Mouse (Mus musculus) embryonic facial prominence, embryonic 15.5 days (tissue): Measurements from ENCODE around the gene Actl6b. TPM values are rescaled to one million over a fixed set of nuclear protein-coding genes. Genes with fewer than 3 reads are reported as not detected.
"Not testable (repeated sequence)": the region's sequence is repeated elsewhere in the genome, so short reads cannot be mapped to it uniquely, and the experiment has no call there.

Experiments
- ATAC-seq: fragments of 200-750 bp; cut with Nextera tagmentation; 2 replicates; pipeline ENCODE4 v1.8.0; 2017; ENCODE audit warnings: low read depth, moderate TSS enrichment; ENCODE audit not compliant: insufficient number of reproducible peaks, low FRiP score, low TSS enrichment
- H3K27ac ChIP-seq: fragments of 300-500 bp; sonication (generic); replicated peaks from 2 replicates; pipeline ENCODE4 v1.5.1; 2015; ENCODE audit warnings: mild to moderate bottlenecking, inconsistent platforms
- H3K27me3 ChIP-seq: fragments of 300-500 bp; sonication (generic); 2 replicates; pipeline ENCODE4 v1.6.1; 2015; ENCODE audit warnings: inconsistent platforms
- H3K36me3 ChIP-seq: fragments of 300-500 bp; sonication (generic); 2 replicates; pipeline ENCODE4 v1.6.1; 2015; ENCODE audit warnings: mild to moderate bottlenecking, inconsistent platforms
- H3K4me1 ChIP-seq: fragments of 300-500 bp; sonication (generic); 2 replicates; pipeline ENCODE4 v1.6.1; 2015; ENCODE audit warnings: inconsistent platforms
- H3K4me2 ChIP-seq: fragments of 300-500 bp; sonication (generic); replicated peaks from 2 replicates; pipeline ENCODE4 v1.6.1; 2015; ENCODE audit warnings: mild to moderate bottlenecking, inconsistent platforms
- H3K4me3 ChIP-seq: fragments of 300-500 bp; sonication (generic); replicated peaks from 2 replicates; pipeline ENCODE4 v1.5.1; 2015; ENCODE audit warnings: mild to moderate bottlenecking, inconsistent platforms
- H3K9ac ChIP-seq: fragments of 300-500 bp; sonication (generic); 2 replicates; pipeline ENCODE4 v1.6.1; 2015; ENCODE audit warnings: inconsistent platforms
- H3K9me3 ChIP-seq: fragments of 300-500 bp; sonication (generic); replicated peaks from 2 replicates; pipeline ENCODE4 v1.6.1; 2016; ENCODE audit warnings: inconsistent platforms
- WGBS: fragments of 180-500 bp; shearing (Covaris S2); methylation state at CpG from one replicate; pipeline ENCODE4 v1.1.7; 2015; 5-methylcytosine and 5-hydroxymethylcytosine counted together
- microRNA-seq: library from miRNA; unstranded; fragments of <30 nt; microRNA quantifications from one replicate; pipeline ENCODE4, GENCODE M21; 2016; ENCODE audit warnings: borderline number of aligned reads
- polyA plus RNA-seq: library from polyadenylated mRNA; unstranded; fragments of >200 nt; fragmentation: Nextera tagmentation; extraction: Ambion mirVana; gene quantifications from 2 replicates; pipeline ENCODE4 v1.2.1, GENCODE M21; 2015

The Actl6b gene
- polyA plus RNA-seq, 1 experiment from 2014 or later = 2.8 TPM

- H3K9ac ChIP-seq = no peak overlapping the region
- peak overlapping the region; percentile 97; the same call in 1 of the 2 replicates for H3K27ac ChIP-seq
Observed at GRCm38 (mm10) chr5:137609292-137609691, 56.0 kb downstream of the Actl6b start.

GRCm38 (mm10) chr5:137610056-137610455, 56.7 kb downstream of the Actl6b start:
- H3K27ac ChIP-seq = peak overlapping the region; percentile 97
- peak overlapping the region; percentile 53 for H3K4me2 ChIP-seq
- H3K27me3 ChIP-seq = no peaks in the 10 kb centered on the region
- peak overlapping the region; percentile 41 for H3K4me3 ChIP-seq
- H3K4me1 ChIP-seq = peaks cover 62% of the 10 kb centered on the region
- peak overlapping the region; percentile 10 for H3K9ac ChIP-seq
- no peaks in the 10 kb centered on the region for H3K9me3 ChIP-seq
- WGBS = 35% methylated on average over 4 of the region's 4 CpGs
- no peak for ATAC-seq
- H3K36me3 ChIP-seq = peaks cover 22% of the 10 kb centered on the region

More at GRCm38 (mm10) chr5:137609292-137609691, 56.0 kb downstream of the Actl6b start:
- no peak for ATAC-seq
- H3K9me3 ChIP-seq = no peaks in the 10 kb centered on the region
- H3K4me3 ChIP-seq = peak overlapping the region; percentile 41
- H3K4me1 ChIP-seq = peaks cover 62% of the 10 kb centered on the region
- WGBS = 38% methylated on average over 3 of the region's 3 CpGs
- no peaks in the 10 kb centered on the region for H3K27me3 ChIP-seq
- H3K4me2 ChIP-seq = peak overlapping the region; percentile 53
- H3K36me3 ChIP-seq = peaks cover 26% of the 10 kb centered on the region

- Histone ChIP-seq H3K36me3 (peaks cover 15% of the 10 kb centered on the region), H3K9ac (peak overlapping the region; percentile 33; the same call in 1 of the 2 replicates), H3K4me3 (peak overlapping the region; percentile 41), H3K9me3 (no peaks in the 10 kb centered on the region), H3K4me1 (peaks cover 62% of the 10 kb centered on the region), H3K27me3 (no peaks in the 10 kb centered on the region), H3K27ac (peak overlapping the region; percentile 97), H3K4me2 (peak overlapping the region; percentile 53)
- WGBS = 2% methylated on average over 12 of the region's 12 CpGs
- peak; percentile 78 for ATAC-seq
Observed at GRCm38 (mm10) chr5:137610548-137611244, 57.4 kb downstream of the Actl6b start.

- Histone ChIP-seq H3K36me3 (peaks cover 10% of the 10 kb centered on the region), H3K9ac (peak overlapping the region; percentile 33; the same call in 1 of the 2 replicates), H3K4me3 (peak overlapping the region; percentile 41), H3K27me3 (no peaks in the 10 kb centered on the region), H3K4me2 (peak overlapping the region; percentile 53), H3K27ac (peak overlapping the region; percentile 97), H3K4me1 (peaks cover 62% of the 10 kb centered on the region), H3K9me3 (no peaks in the 10 kb centered on the region)
- peak; percentile 71 for ATAC-seq
- 10% methylated on average over 6 of the region's 6 CpGs for WGBS
Observed at GRCm38 (mm10) chr5:137611245-137611602, 57.9 kb downstream of the Actl6b start.

- H3K9me3 ChIP-seq = no peaks in the 10 kb centered on the region
- no peaks in the 10 kb centered on the region for H3K36me3 ChIP-seq
- H3K4me1 ChIP-seq = peaks cover 58% of the 10 kb centered on the region
- 70% methylated on average over 5 of the region's 5 CpGs for WGBS
- no peaks in the 10 kb centered on the region for H3K27me3 ChIP-seq
- no peak overlapping the region for H3K4me3 ChIP-seq
- no peak overlapping the region for H3K9ac ChIP-seq
- no peak for ATAC-seq
- no peak overlapping the region for H3K4me2 ChIP-seq
- no peak overlapping the region for H3K27ac ChIP-seq
Observed at GRCm38 (mm10) chr5:137613076-137613475, 59.8 kb downstream of the Actl6b start.

- WGBS = 28% methylated on average over 11 of the region's 11 CpGs
Observed at GRCm38 (mm10) chr5:137613550-137613949, 60.2 kb downstream of the Actl6b start, which contains the start of gene Pcolce. Gene Pcolce (minus strand): TSS chr5:137613784.

GRCm38 (mm10) chr5:137614921-137615320, 61.6 kb downstream of the Actl6b start:
- H3K9ac ChIP-seq, H3K9me3 ChIP-seq, H3K4me3 ChIP-seq, ATAC-seq, H3K36me3 ChIP-seq, H3K4me2 ChIP-seq, H3K27me3 ChIP-seq, H3K27ac ChIP-seq: not testable (repeated sequence)
- WGBS = 81% methylated on average over 2 of the region's 2 CpGs
- peaks cover 39% of the 10 kb centered on the region for H3K4me1 ChIP-seq

More at GRCm38 (mm10) chr5:137613550-137613949, 60.2 kb downstream of the Actl6b start, which contains the start of gene Pcolce:
- no peak within 1 kb of the TSS for H3K9ac ChIP-seq
- H3K4me1 ChIP-seq = peaks cover 53% of the 10 kb centered on the region
- no peak within 1 kb of the TSS for H3K27ac ChIP-seq
- H3K9me3 ChIP-seq = no peaks in the 10 kb centered on the region
- H3K27me3 ChIP-seq = no peaks in the 10 kb centered on the region
- H3K4me3 ChIP-seq = no peak within 1 kb of the TSS
- no peak for ATAC-seq
- no peaks in the 10 kb centered on the region for H3K36me3 ChIP-seq
- no peak within 1 kb of the TSS for H3K4me2 ChIP-seq

GRCm38 (mm10) chr5:137615347-137615746, 62.0 kb downstream of the Actl6b start:
- Histone ChIP-seq H3K4me2 (no peak overlapping the region), H3K27me3 (no peaks in the 10 kb centered on the region), H3K4me3 (no peak overlapping the region), H3K4me1 (peaks cover 35% of the 10 kb centered on the region), H3K36me3 (no peaks in the 10 kb centered on the region), H3K9me3 (no peaks in the 10 kb centered on the region), H3K27ac (no peak overlapping the region), H3K9ac (no peak overlapping the region)
- no peak for ATAC-seq
- WGBS = 81% methylated on average over 7 of the region's 7 CpGs

Small RNAs within 50 kb of the gene (microRNA-seq; reads per million reads assigned to microRNA genes)
- not detected for gene Mir6418

Other genes starting within 250 kb of the Actl6b start
- 124 TPM in 2 replicates for gene Srrt, start 245.8 kb upstream of the Actl6b start, polyA plus RNA-seq
- gene Trip6, start 239.1 kb upstream of the Actl6b start, polyA plus RNA-seq = 112 and 117 TPM in 2 replicates
- 14.8 and 16.3 TPM in 2 replicates for gene Slc12a9, start 219.9 kb upstream of the Actl6b start, polyA plus RNA-seq
- 60.2 and 66.1 TPM in 2 replicates for gene Ephb4, start 203.4 kb upstream of the Actl6b start, polyA plus RNA-seq
- 0.21 and 0.23 TPM in 2 replicates for gene Zan, start 76.5 kb upstream of the Actl6b start, polyA plus RNA-seq
- 45.1 and 45.9 TPM in 2 replicates for gene Pop7, start 51.0 kb upstream of the Actl6b start, polyA plus RNA-seq
- gene Gigyf1, start 35.0 kb upstream of the Actl6b start, polyA plus RNA-seq = 12.7 and 15.5 TPM in 2 replicates
- gene Epo, start 20.3 kb upstream of the Actl6b start, polyA plus RNA-seq = not detected in 2 replicates
- gene Gnb2, start 20.0 kb upstream of the Actl6b start, polyA plus RNA-seq = 442 and 451 TPM in 2 replicates
- gene Tfr2, start 16.3 kb downstream of the Actl6b start, polyA plus RNA-seq = 1.5 and 2.0 TPM in 2 replicates
- gene Mospd3, start 47.5 kb downstream of the Actl6b start, polyA plus RNA-seq = 43.3 and 47.3 TPM in 2 replicates
- 261 and 273 TPM in 2 replicates for gene Pcolce, start 60.3 kb downstream of the Actl6b start, polyA plus RNA-seq
- gene Fbxo24, start 75.5 kb downstream of the Actl6b start, polyA plus RNA-seq = 0.25 and 0.26 TPM in 2 replicates
- gene Lrch4, start 75.6 kb downstream of the Actl6b start, polyA plus RNA-seq = 37.2 and 48.9 TPM in 2 replicates
- 12.7 and 13.1 TPM in 2 replicates for gene Gm20605, start 75.7 kb downstream of the Actl6b start, polyA plus RNA-seq
- 10.1 and 10.2 TPM in 2 replicates for gene Sap25, start 87.8 kb downstream of the Actl6b start, polyA plus RNA-seq
- gene Irs3, start 92.2 kb downstream of the Actl6b start, polyA plus RNA-seq = 0.16 and 0.28 TPM in 2 replicates
- gene Agfg2, start 131.2 kb downstream of the Actl6b start, polyA plus RNA-seq = 16.5 and 18.1 TPM in 2 replicates
- gene Nyap1, start 188.1 kb downstream of the Actl6b start, polyA plus RNA-seq = 4.6 and 4.7 TPM in 2 replicates
- gene Tsc22d4, start 192.2 kb downstream of the Actl6b start, polyA plus RNA-seq = 167 and 175 TPM in 2 replicates
- gene Ppp1r35, start 225.3 kb downstream of the Actl6b start, polyA plus RNA-seq = 34.5 and 39.9 TPM in 2 replicates
- 12.4 and 13.7 TPM in 2 replicates for gene Mepce, start 234.1 kb downstream of the Actl6b start, polyA plus RNA-seq
- gene Zcwpw1, start 234.3 kb downstream of the Actl6b start, polyA plus RNA-seq = 22.4 and 26.1 TPM in 2 replicates